Mouse (Mus musculus) liver (tissue): Measurements from ENCODE around the gene Hpse.

Experiments used
- DNase-seq: peaks from one replicate; pipeline ENCODE4 v3.0.0-alpha.2; 2020; ENCODE audit warnings: mixed read lengths

Gene Hpse

GRCm38 (mm10) chr5:100636794-100637544, 82.5 kb downstream of the Hpse start:
- DNase-seq, result no peak

GRCm38 (mm10) chr5:100635908-100636307, 83.6 kb downstream of the Hpse start:
- peak; percentile 73 for DNase-seq

DNA sequence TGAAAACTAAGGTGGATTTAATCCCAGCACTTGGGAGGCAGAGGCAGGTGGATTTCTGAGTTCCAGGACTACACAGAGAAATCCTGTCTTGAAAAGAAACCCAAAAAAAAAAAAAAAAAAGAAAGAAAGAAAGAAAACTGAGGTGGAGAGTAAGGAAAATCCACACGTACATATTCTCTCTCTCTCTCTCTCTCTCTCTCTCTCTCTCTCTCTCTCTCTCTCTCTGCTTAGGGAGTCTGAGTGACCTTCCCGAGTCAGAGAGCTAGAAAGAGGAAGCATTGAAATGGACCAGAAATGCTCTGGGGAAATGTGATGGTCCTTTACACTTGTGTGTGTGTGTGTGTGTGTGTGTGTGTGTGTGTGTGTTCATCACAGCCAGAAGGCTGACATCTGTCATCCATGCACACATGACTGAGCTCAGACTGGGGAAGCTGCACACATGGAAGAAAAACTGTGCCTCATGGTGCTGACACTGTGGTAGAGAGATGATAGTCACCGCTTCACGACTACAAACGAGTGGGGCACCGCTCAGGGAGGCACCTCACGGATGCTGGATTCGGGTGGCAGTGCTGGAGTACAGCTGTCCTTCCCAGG, 84.5 kb downstream of the Hpse start:
- peak; percentile 46 for DNase-seq

DNA sequence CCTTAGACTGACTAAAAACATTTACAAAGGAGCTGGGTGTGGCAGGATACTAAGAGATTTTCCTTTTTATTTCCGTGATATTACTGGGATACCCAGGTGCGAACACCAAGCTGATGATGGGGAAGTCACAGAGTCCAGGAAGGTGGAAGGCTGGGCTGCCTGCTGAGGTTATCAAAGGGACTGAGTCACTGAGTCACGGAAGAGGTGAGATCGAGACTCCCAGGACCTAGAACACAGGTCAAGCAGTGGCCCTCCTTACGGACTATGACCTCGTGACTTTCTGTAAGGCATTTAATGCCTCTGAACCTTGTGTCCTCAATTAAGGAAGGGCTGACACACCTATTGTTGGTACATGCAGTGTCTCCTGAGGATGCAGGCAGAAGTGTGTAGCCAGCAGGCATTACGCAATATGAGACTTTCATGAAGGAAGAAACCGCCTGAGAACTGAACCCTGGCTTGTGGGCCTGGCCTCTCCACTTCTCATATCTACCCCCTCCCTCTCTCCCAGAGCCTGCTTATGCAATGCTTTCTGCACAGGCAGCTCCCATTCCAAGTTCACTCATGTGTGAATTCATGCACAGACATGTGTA, 86.9 kb downstream of the Hpse start:
- no peak for DNase-seq
